Mouse (Mus musculus): ENCODE measurements around the gene Trim25. TPM values are rescaled to one million over a fixed set of nuclear protein-coding genes. Genes with fewer than 3 reads are reported as not detected.

Gene Trim25
- 1 to 10 TPM; 4.1 to 4.9 TPM for total RNA-seq (2021)

GRCm38 (mm10) chr11:88998974-88999722, at the start of gene Trim25:
Trim25 (plus strand) TSS chr11:88999376.
- intact Hi-C loops (cut with DNase I) = no loop called here
- peak; percentile 25 to 45 for DNase-seq (ENCODE audit: low spot score in 2 of 2)

- intact Hi-C loops (cut with DNase I) = no loop called here
- DNase-seq (ENCODE audit: low spot score in 2 of 2) = no peak
Measured at GRCm38 (mm10) chr11:88949802-88950639, 49.2 kb upstream of the Trim25 start.

- no peak for DNase-seq (ENCODE audit: low spot score in 2 of 2)
- intact Hi-C loops (cut with DNase I) = no loop called here
Measured at GRCm38 (mm10) chr11:88950640-88951250, 48.4 kb upstream of the Trim25 start.

GRCm38 (mm10) chr11:88951576-88951975, 47.6 kb upstream of the Trim25 start:
- DNase-seq (ENCODE audit: low spot score in 2 of 2) = no peak
- intact Hi-C loops (cut with DNase I) = no loop called here

- intact Hi-C loops (cut with DNase I) = no loop called here
- DNase-seq (ENCODE audit: low spot score in 2 of 2) = no peak
Measured at GRCm38 (mm10) chr11:88952117-88952516, 47.1 kb upstream of the Trim25 start.

GRCm38 (mm10) chr11:88953582-88953981, 45.6 kb upstream of the Trim25 start:
- DNase-seq (ENCODE audit: low spot score in 2 of 2) = no peak
- intact Hi-C loops (cut with DNase I) = no loop called here

GRCm38 (mm10) chr11:88954803-88955202, 44.4 kb upstream of the Trim25 start:
- DNase-seq (ENCODE audit: low spot score in 2 of 2) = no peak
- intact Hi-C loops (cut with DNase I) = no loop called here

GRCm38 (mm10) chr11:88955217-88955969, 43.8 kb upstream of the Trim25 start, which contains the start of gene Scpep1:
Scpep1 (minus strand) TSS chr11:88955465.
- intact Hi-C loops (cut with DNase I) = no loop called here
- peak; percentile 90 to 91 for DNase-seq (ENCODE audit: low spot score in 2 of 2)

- intact Hi-C loops (cut with DNase I) = no loop called here
Measured at GRCm38 (mm10) chr11:88958851-88959250, 40.3 kb upstream of the Trim25 start.

GRCm38 (mm10) chr11:88966881-88967361, 32.3 kb upstream of the Trim25 start, which contains the start of gene Elobl:
Elobl (minus strand) TSS chr11:88966931.
- intact Hi-C loops (cut with DNase I) = no loop called here
- DNase-seq (ENCODE audit: low spot score in 2 of 2) = no peak

More at GRCm38 (mm10) chr11:88958851-88959250, 40.3 kb upstream of the Trim25 start:
- no peak for DNase-seq (ENCODE audit: low spot score in 2 of 2)

- intact Hi-C loops (cut with DNase I) = loop anchor here (5.0 kb wide), 1 partner anchor 63 kb away; no protein-coding TSS in a partner anchor
- no peak for DNase-seq (ENCODE audit: low spot score in 2 of 2)
Measured at GRCm38 (mm10) chr11:88970202-88970732, 28.9 kb upstream of the Trim25 start, which contains the start of gene Coil. Coil (plus strand) TSS chr11:88970252.

- peak; percentile 96 for DNase-seq (ENCODE audit: low spot score in 2 of 2)
- intact Hi-C loops (cut with DNase I) = loop anchor here (5.0 kb wide), 1 partner anchor 67 kb away; no protein-coding TSS in a partner anchor
Measured at GRCm38 (mm10) chr11:88973776-88974701, 25.1 kb upstream of the Trim25 start.

- intact Hi-C loops (cut with DNase I) = no loop called here
- no peak for DNase-seq (ENCODE audit: low spot score in 2 of 2)
Measured at GRCm38 (mm10) chr11:88976320-88976719, 22.9 kb upstream of the Trim25 start.

GRCm38 (mm10) chr11:88977188-88977587, 22.0 kb upstream of the Trim25 start:
- intact Hi-C loops (cut with DNase I) = no loop called here
- no peak for DNase-seq (ENCODE audit: low spot score in 2 of 2)

GRCm38 (mm10) chr11:88981337-88981736, 17.8 kb upstream of the Trim25 start:
- intact Hi-C loops (cut with DNase I) = no loop called here

GRCm38 (mm10) chr11:88986616-88987015, 12.6 kb upstream of the Trim25 start:
- intact Hi-C loops (cut with DNase I) = loop anchor here (5.0 kb wide), 1 partner anchor 51 kb away; no protein-coding TSS in a partner anchor
- no peak for DNase-seq (ENCODE audit: low spot score in 2 of 2)

More at GRCm38 (mm10) chr11:88981337-88981736, 17.8 kb upstream of the Trim25 start:
- DNase-seq (ENCODE audit: low spot score in 2 of 2) = no peak

GRCm38 (mm10) chr11:88988956-88989355, 10.2 kb upstream of the Trim25 start:
- DNase-seq (ENCODE audit: low spot score in 2 of 2) = no peak
- intact Hi-C loops (cut with DNase I) = loop anchor here (5.0 kb wide), 1 partner anchor 48 kb away; no protein-coding TSS in a partner anchor
